Mouse (Mus musculus) lung, postnatal 0 days (tissue): ENCODE measurements at regions not wholly inside any gene's neighbourhood (a gene's known extent, or its start where the extent isn't known, plus 50 kb on each side); places are given as distances from the start of the nearest gene placed in this dataset.

Experiments
- CTCF ChIP-seq: IDR thresholded peaks from 2 replicates; pipeline ENCODE4 v1.5.1; 2016; ENCODE audit warnings: antibody characterized with exemption, mild to moderate bottlenecking
- EP300 ChIP-seq: IDR thresholded peaks from 2 replicates; pipeline ENCODE4 v1.6.1; 2016; ENCODE audit warnings: antibody characterized with exemption, mild to moderate bottlenecking, control low read depth

DNA sequence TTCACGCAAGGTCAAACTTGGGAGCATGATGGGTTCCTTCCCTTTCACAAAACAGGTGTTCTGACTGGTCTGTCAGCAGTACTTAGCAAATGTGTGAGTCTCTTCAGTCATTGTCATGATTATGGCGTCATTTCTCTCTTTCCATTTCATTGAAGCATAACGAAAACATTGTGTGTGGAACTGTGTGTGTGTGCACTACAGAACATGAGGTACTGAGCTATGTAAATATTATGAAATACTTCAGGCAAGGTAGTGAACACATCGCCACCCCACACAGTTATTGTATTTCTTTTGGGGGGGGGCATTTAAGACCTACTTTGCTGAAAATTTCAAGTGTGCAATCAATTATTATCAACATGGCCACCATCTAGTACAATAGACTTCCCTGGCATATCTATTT is 71.4 kb upstream of the Ptprz1 start:
- no peak for TF ChIP-seq CTCF
- no peak; the same call in 1 of the 2 replicates for TF ChIP-seq EP300
